Mouse (Mus musculus): ENCODE results near the gene Syt8. TPM values are rescaled to one million over a fixed set of nuclear protein-coding genes. Genes with fewer than 3 reads are reported as not detected.

Gene Syt8
- polyA plus RNA-seq, 1 experiment from 2014 or later = not detected

GRCm38 (mm10) chr7:142391108-142391507 lies 43.5 kb upstream of the Syt8 start:
- H3K27me3 ChIP-seq (ENCODE audit: control insufficient read depth, insufficient read depth, low read length) = no peaks in the 10 kb centered on the region
- no peaks in the 10 kb centered on the region for H3K9me3 ChIP-seq (replicated peaks; ENCODE audit: control insufficient read depth, low read length)
- H3K4me1 ChIP-seq (ENCODE audit: control insufficient read depth, insufficient read depth, low read length) = peaks cover 3% of the 10 kb centered on the region; the same call in 1 of the 2 replicates
- WGBS = 78% methylated on average over 3 of the region's 3 CpGs
- DNase-seq (ENCODE audit: low spot score) (no peak), ATAC-seq (replicated peaks; ENCODE audit: insufficient number of reproducible peaks, low FRiP score, low TSS enrichment, low read depth) (no peak)
- H3K27ac ChIP-seq (replicated peaks; ENCODE audit: low read depth, low read length) = no peak overlapping the region
- no peak overlapping the region for H3K9ac ChIP-seq (replicated peaks; ENCODE audit: low read length)
- no peak overlapping the region for H3K4me2 ChIP-seq (ENCODE audit: low read depth, low read length)
- no peaks in the 10 kb centered on the region for H3K36me3 ChIP-seq (replicated peaks; ENCODE audit: control insufficient read depth, insufficient read depth, low read depth, low read length)
- H3K4me3 ChIP-seq (ENCODE audit: low read depth, low read length) = no peak overlapping the region

- H3K4me1 ChIP-seq (ENCODE audit: control insufficient read depth, insufficient read depth, low read length) = peaks cover 3% of the 10 kb centered on the region; the same call in 1 of the 2 replicates
- no peaks in the 10 kb centered on the region for H3K27me3 ChIP-seq (ENCODE audit: control insufficient read depth, insufficient read depth, low read length)
- no peak overlapping the region for H3K4me2 ChIP-seq (ENCODE audit: low read depth, low read length)
- no peak for DNase-seq (ENCODE audit: low spot score)
- no peak for ATAC-seq (replicated peaks; ENCODE audit: insufficient number of reproducible peaks, low FRiP score, low TSS enrichment, low read depth)
- H3K36me3 ChIP-seq (replicated peaks; ENCODE audit: control insufficient read depth, insufficient read depth, low read depth, low read length) = no peaks in the 10 kb centered on the region
- H3K9ac ChIP-seq (replicated peaks; ENCODE audit: low read length) = no peak overlapping the region
- no peak overlapping the region for H3K4me3 ChIP-seq (ENCODE audit: low read depth, low read length)
- H3K27ac ChIP-seq (replicated peaks; ENCODE audit: low read depth, low read length) = no peak overlapping the region
- 56% methylated on average over 4 of the region's 4 CpGs for WGBS
- H3K9me3 ChIP-seq (replicated peaks; ENCODE audit: control insufficient read depth, low read length) = no peaks in the 10 kb centered on the region
Measured at GRCm38 (mm10) chr7:142391609-142392008, 43.0 kb upstream of the Syt8 start.

- Histone ChIP-seq H3K9me3 (replicated peaks; ENCODE audit: control insufficient read depth, low read length) (no peaks in the 10 kb centered on the region), H3K27ac (replicated peaks; ENCODE audit: low read depth, low read length) (no peak overlapping the region), H3K4me3 (ENCODE audit: low read depth, low read length) (no peak overlapping the region), H3K4me1 (ENCODE audit: control insufficient read depth, insufficient read depth, low read length) (no peaks in the 10 kb centered on the region), H3K9ac (replicated peaks; ENCODE audit: low read length) (no peak overlapping the region), H3K36me3 (replicated peaks; ENCODE audit: control insufficient read depth, insufficient read depth, low read depth, low read length) (no peaks in the 10 kb centered on the region), H3K27me3 (ENCODE audit: control insufficient read depth, insufficient read depth, low read length) (no peaks in the 10 kb centered on the region), H3K4me2 (ENCODE audit: low read depth, low read length) (no peak overlapping the region)
- DNase-seq (ENCODE audit: low spot score) (peak; percentile 10), ATAC-seq (replicated peaks; ENCODE audit: insufficient number of reproducible peaks, low FRiP score, low TSS enrichment, low read depth) (no peak)
- WGBS = 26% methylated on average over 4 of the region's 4 CpGs
Measured at GRCm38 (mm10) chr7:142393191-142393590, 41.5 kb upstream of the Syt8 start.

- no peaks in the 10 kb centered on the region for H3K4me1 ChIP-seq (ENCODE audit: control insufficient read depth, insufficient read depth, low read length)
- H3K9ac ChIP-seq (replicated peaks; ENCODE audit: low read length) = no peak overlapping the region
- H3K27me3 ChIP-seq (ENCODE audit: control insufficient read depth, insufficient read depth, low read length) = no peaks in the 10 kb centered on the region
- no peak overlapping the region for H3K27ac ChIP-seq (replicated peaks; ENCODE audit: low read depth, low read length)
- DNase-seq (ENCODE audit: low spot score) (no peak), ATAC-seq (replicated peaks; ENCODE audit: insufficient number of reproducible peaks, low FRiP score, low TSS enrichment, low read depth) (no peak)
- no peak overlapping the region for H3K4me3 ChIP-seq (ENCODE audit: low read depth, low read length)
- no peaks in the 10 kb centered on the region for H3K9me3 ChIP-seq (replicated peaks; ENCODE audit: control insufficient read depth, low read length)
- WGBS = 73% methylated on average over 6 of the region's 6 CpGs
- H3K36me3 ChIP-seq (replicated peaks; ENCODE audit: control insufficient read depth, insufficient read depth, low read depth, low read length) = no peaks in the 10 kb centered on the region
- no peak overlapping the region for H3K4me2 ChIP-seq (ENCODE audit: low read depth, low read length)
Measured at GRCm38 (mm10) chr7:142394261-142395190, 40.1 kb upstream of the Syt8 start.

GRCm38 (mm10) chr7:142395472-142395871 lies 39.2 kb upstream of the Syt8 start:
- DNase-seq (ENCODE audit: low spot score) (no peak), ATAC-seq (replicated peaks; ENCODE audit: insufficient number of reproducible peaks, low FRiP score, low TSS enrichment, low read depth) (no peak)
- H3K9ac ChIP-seq (replicated peaks; ENCODE audit: low read length) = no peak overlapping the region
- H3K4me1 ChIP-seq (ENCODE audit: control insufficient read depth, insufficient read depth, low read length) = no peaks in the 10 kb centered on the region
- H3K9me3 ChIP-seq (replicated peaks; ENCODE audit: control insufficient read depth, low read length) = no peaks in the 10 kb centered on the region
- no peak overlapping the region for H3K4me2 ChIP-seq (ENCODE audit: low read depth, low read length)
- no peak overlapping the region for H3K4me3 ChIP-seq (ENCODE audit: low read depth, low read length)
- H3K27ac ChIP-seq (replicated peaks; ENCODE audit: low read depth, low read length) = no peak overlapping the region
- no peaks in the 10 kb centered on the region for H3K27me3 ChIP-seq (ENCODE audit: control insufficient read depth, insufficient read depth, low read length)
- 84% methylated on average over 4 of the region's 4 CpGs for WGBS
- H3K36me3 ChIP-seq (replicated peaks; ENCODE audit: control insufficient read depth, insufficient read depth, low read depth, low read length) = no peaks in the 10 kb centered on the region

GRCm38 (mm10) chr7:142396611-142397010 lies 38.0 kb upstream of the Syt8 start:
- Histone ChIP-seq H3K4me1 (ENCODE audit: control insufficient read depth, insufficient read depth, low read length) (no peaks in the 10 kb centered on the region), H3K4me2 (ENCODE audit: low read depth, low read length) (no peak overlapping the region), H3K9me3 (replicated peaks; ENCODE audit: control insufficient read depth, low read length) (no peaks in the 10 kb centered on the region), H3K27ac (replicated peaks; ENCODE audit: low read depth, low read length) (no peak overlapping the region), H3K9ac (replicated peaks; ENCODE audit: low read length) (no peak overlapping the region), H3K27me3 (ENCODE audit: control insufficient read depth, insufficient read depth, low read length) (no peaks in the 10 kb centered on the region), H3K4me3 (ENCODE audit: low read depth, low read length) (no peak overlapping the region), H3K36me3 (replicated peaks; ENCODE audit: control insufficient read depth, insufficient read depth, low read depth, low read length) (no peaks in the 10 kb centered on the region)
- 90% methylated on average over 1 of the region's 1 CpGs for WGBS
- DNase-seq (ENCODE audit: low spot score) (no peak), ATAC-seq (replicated peaks; ENCODE audit: insufficient number of reproducible peaks, low FRiP score, low TSS enrichment, low read depth) (no peak)

- DNase-seq (ENCODE audit: low spot score) = peak; percentile 1
- whole genome bisulfite sequencing = 49% methylated on average over 2 of the region's 2 CpGs
Measured at GRCm38 (mm10) chr7:142398052-142398451, 36.6 kb upstream of the Syt8 start.

GRCm38 (mm10) chr7:142399250-142399649 lies 35.4 kb upstream of the Syt8 start:
- no peaks in the 10 kb centered on the region for H3K36me3 ChIP-seq (replicated peaks; ENCODE audit: control insufficient read depth, insufficient read depth, low read depth, low read length)
- H3K9ac ChIP-seq (replicated peaks; ENCODE audit: low read length) = no peak overlapping the region
- DNase-seq (ENCODE audit: low spot score) = no peak
- H3K9me3 ChIP-seq (replicated peaks; ENCODE audit: control insufficient read depth, low read length) = no peaks in the 10 kb centered on the region
- no peaks in the 10 kb centered on the region for H3K27me3 ChIP-seq (ENCODE audit: control insufficient read depth, insufficient read depth, low read length)
- H3K4me3 ChIP-seq (ENCODE audit: low read depth, low read length) = no peak overlapping the region
- H3K4me1 ChIP-seq (ENCODE audit: control insufficient read depth, insufficient read depth, low read length) = no peaks in the 10 kb centered on the region
- no peak overlapping the region for H3K27ac ChIP-seq (replicated peaks; ENCODE audit: low read depth, low read length)
- WGBS = 53% methylated on average over 1 of the region's 1 CpGs
- ATAC-seq (replicated peaks; ENCODE audit: insufficient number of reproducible peaks, low FRiP score, low TSS enrichment, low read depth) = no peak
- H3K4me2 ChIP-seq (ENCODE audit: low read depth, low read length) = no peak overlapping the region

More at GRCm38 (mm10) chr7:142398052-142398451, 36.6 kb upstream of the Syt8 start:
- H3K27me3 ChIP-seq (ENCODE audit: control insufficient read depth, insufficient read depth, low read length) = no peaks in the 10 kb centered on the region
- no peak overlapping the region for H3K27ac ChIP-seq (replicated peaks; ENCODE audit: low read depth, low read length)
- H3K9me3 ChIP-seq (replicated peaks; ENCODE audit: control insufficient read depth, low read length) = no peaks in the 10 kb centered on the region
- no peak overlapping the region for H3K9ac ChIP-seq (replicated peaks; ENCODE audit: low read length)
- no peaks in the 10 kb centered on the region for H3K36me3 ChIP-seq (replicated peaks; ENCODE audit: control insufficient read depth, insufficient read depth, low read depth, low read length)
- H3K4me3 ChIP-seq (ENCODE audit: low read depth, low read length) = no peak overlapping the region
- H3K4me1 ChIP-seq (ENCODE audit: control insufficient read depth, insufficient read depth, low read length) = no peaks in the 10 kb centered on the region
- H3K4me2 ChIP-seq (ENCODE audit: low read depth, low read length) = no peak overlapping the region
- no peak for ATAC-seq (replicated peaks; ENCODE audit: insufficient number of reproducible peaks, low FRiP score, low TSS enrichment, low read depth)
